Mouse (Mus musculus) embryonic fibroblast, embryonic 13.5 days (primary cell): Measurements from ENCODE around the gene Macrod1. TPM values are rescaled to one million over a fixed set of nuclear protein-coding genes. Genes with fewer than 3 reads are reported as not detected.

ENCODE experiments used
- H3K27ac ChIP-seq: 2 replicates; pipeline ENCODE4 v1.5.1; 2012; ENCODE audit warnings: low read length, control low read depth, inconsistent platforms; ENCODE audit not compliant: insufficient read depth
- H3K4me1 ChIP-seq: 2 replicates; pipeline ENCODE4 v1.6.1; 2011; ENCODE audit warnings: low read length; ENCODE audit not compliant: control insufficient read depth, insufficient read depth
- H3K4me3 ChIP-seq: 2 replicates; pipeline ENCODE4 v1.5.1; 2011; ENCODE audit warnings: mild to moderate bottlenecking, control low read depth, low read length; ENCODE audit not compliant: insufficient read depth
- CTCF ChIP-seq: IDR thresholded peaks from 2 replicates; pipeline ENCODE4 v1.5.1; 2011; ENCODE audit warnings: mild to moderate bottlenecking, control low read depth, low read length, moderate library complexity, borderline replicate concordance; ENCODE audit not compliant: insufficient read depth
- POLR2A ChIP-seq: IDR thresholded peaks from 2 replicates; pipeline ENCODE4 v1.6.1; 2011; ENCODE audit warnings: low read depth, mild to moderate bottlenecking, control low read depth, low read length, moderate library complexity
- polyA plus RNA-seq: library from polyadenylated mRNA; stranded (reverse); fragments of >200 nt; gene quantifications from 2 replicates; pipeline ENCODE4 v1.2.4, GENCODE M21; 2011; ENCODE audit warnings: low read depth; ENCODE audit not compliant: missing spikeins, insufficient read length

The Macrod1 gene
- polyA plus RNA-seq, 1 experiment = 5.2 TPM

DNA sequence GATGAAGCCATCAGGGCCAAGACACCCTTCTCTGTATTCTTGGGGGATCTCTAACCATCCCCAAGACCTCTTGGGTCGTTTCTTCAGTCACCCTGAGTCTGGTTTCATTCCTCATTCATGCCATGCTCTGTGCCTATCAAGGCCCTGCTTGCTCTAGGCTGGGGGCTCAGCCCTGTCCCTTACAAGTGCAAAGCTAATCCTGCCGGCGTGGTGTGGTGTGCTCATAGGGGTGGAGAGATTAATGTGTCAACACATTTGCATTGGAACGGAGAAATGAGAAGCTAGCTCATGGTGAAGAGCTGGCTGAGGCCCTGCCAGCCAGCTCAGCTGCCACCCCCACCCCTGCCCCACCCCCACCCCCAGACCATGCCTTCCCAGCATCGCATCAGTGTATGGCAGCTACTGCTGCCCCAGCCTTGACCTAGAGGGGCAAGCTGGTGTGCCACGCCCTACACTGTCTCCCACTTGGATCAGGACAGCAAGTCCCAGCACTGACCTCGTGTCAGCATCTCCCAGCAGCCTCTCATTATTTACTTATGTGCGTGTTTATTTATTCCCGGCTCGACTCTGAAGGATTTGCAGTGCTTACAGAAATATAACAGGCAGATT is 66.2 kb downstream of the Macrod1 start:
- Histone ChIP-seq H3K4me1 (no peaks in the 10 kb centered on the region), H3K27ac (no peak overlapping the region), H3K4me3 (no peak overlapping the region)
- TF ChIP-seq POLR2A (no peak), CTCF (no peak)

DNA sequence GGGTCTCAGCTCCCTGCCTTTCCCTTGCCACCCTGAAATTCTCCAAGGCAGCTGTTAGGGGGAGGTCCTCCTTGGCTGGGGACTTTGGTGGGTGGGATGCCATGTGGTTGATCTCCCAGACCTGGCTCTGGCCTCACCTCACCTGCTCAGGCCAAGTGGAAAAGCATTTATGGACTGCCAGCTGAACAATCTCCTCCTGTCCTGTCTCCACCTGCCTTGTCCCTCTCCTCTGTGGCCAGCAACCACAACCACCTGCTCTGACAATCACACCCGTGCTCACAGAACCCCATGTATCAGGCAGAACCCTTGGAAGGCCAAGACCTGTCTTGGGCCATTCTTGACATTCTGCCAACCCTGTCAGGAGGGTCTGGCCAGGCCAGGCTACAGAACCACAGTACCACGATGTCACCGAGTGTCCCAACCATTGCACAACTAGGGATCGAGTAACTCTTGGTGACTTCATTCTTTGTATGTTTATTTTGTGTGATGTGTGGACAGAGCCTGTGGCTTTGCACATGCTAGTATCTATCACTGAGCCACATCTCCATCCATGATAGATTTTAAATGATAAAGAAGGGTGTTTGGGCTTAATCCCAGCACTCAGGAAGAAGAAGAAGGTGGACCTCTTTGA is 69.0 kb downstream of the Macrod1 start:
- TF ChIP-seq CTCF = no peak
- H3K4me1 ChIP-seq = no peaks in the 10 kb centered on the region

DNA sequence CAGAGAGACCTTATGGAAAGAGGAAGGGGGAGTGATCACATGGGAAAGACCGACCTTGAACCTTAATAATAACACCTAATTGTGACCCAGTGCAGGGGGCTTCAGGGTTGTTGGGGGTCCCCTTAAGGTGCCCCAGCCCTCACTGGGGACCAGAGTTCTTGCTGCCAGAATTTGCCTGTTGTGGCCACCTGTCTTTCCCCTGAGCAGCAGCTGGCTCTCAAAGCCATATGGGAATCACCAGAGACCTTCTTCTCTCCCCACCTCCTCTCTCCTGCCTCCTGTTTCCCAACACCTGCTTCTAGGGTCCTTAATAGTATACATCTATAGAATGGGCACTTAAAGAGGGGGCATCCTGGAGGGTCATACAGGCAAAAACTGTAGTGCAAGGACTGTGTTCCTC is 69.6 kb downstream of the Macrod1 start:
- TF ChIP-seq POLR2A = no peak
- TF ChIP-seq CTCF = no peak
- no peak overlapping the region for H3K27ac ChIP-seq
- H3K4me1 ChIP-seq = no peaks in the 10 kb centered on the region
- H3K4me3 ChIP-seq = no peak overlapping the region

More for the DNA sequence above, 69.0 kb downstream of the Macrod1 start:
- Histone ChIP-seq H3K4me3 (no peak overlapping the region), H3K27ac (no peak overlapping the region)

- Histone ChIP-seq H3K27ac (no peak overlapping the region), H3K4me1 (no peaks in the 10 kb centered on the region), H3K4me3 (no peak overlapping the region)
- TF ChIP-seq POLR2A = no peak
- no peak for TF ChIP-seq CTCF
Observed at GRCm38 (mm10) chr19:7126933-7127332, 70.3 kb downstream of the Macrod1 start.

DNA sequence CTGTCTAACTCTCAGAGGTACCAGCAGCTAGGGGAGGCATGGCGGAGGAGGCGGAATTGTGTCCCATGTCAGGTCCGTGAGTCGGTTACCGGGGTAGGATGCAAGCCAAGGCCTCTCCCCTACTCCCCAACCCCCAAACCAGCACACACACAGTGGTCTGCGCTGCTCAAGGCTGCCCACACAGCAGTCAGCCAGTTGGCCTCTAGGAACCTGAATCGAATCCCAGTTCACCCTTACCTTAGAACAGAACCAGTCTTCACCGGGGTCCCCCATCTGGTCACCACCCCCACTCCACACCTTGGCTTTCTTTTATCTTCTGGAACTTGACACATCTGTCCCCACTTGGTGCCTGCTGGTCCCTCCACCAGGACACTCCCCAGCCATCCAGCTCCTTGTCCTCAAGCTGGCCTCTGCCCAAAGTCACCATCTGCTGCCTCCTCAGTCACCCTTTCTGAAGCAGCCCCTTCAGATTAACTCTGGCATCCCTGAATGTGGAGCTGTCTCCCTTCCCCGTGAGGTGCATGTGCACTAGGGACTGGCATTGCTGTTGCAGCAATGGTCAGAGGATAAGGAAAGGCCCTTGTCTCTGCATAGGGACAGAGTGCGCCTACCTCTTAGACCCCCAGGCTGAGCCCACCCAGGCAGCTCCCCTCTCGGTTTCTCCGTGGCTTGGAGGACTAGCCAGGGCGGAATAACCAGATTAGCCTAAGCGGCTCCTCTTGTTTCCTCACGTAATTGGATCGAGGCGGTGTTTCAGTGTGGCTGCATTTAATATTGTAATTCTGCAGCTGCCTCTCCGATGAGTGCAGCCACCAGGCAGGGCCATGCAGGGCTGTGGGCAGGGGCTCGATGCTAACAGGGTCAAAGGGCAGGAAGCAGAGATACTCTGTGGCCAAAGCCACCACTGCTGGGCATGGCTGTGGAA is 72.2 kb downstream of the Macrod1 start:
- TF ChIP-seq CTCF = no peak
- no peak for TF ChIP-seq POLR2A
- H3K27ac ChIP-seq = no peak overlapping the region
- no peaks in the 10 kb centered on the region for H3K4me1 ChIP-seq
- no peak overlapping the region for H3K4me3 ChIP-seq

GRCm38 (mm10) chr19:7130317-7130716 is 73.7 kb downstream of the Macrod1 start:
- Histone ChIP-seq H3K4me1 (0 out of 2 replicates have a peak, but pooled peaks cover 2% of the 10 kb centered on the region), H3K27ac (no peak overlapping the region), H3K4me3 (no peak overlapping the region)
- TF ChIP-seq POLR2A = no peak

GRCm38 (mm10) chr19:7133436-7133835 is 76.8 kb downstream of the Macrod1 start:
- TF ChIP-seq POLR2A (no peak), CTCF (no peak)
- H3K4me1 ChIP-seq = 0 out of 2 replicates have a peak, but pooled peaks cover 11% of the 10 kb centered on the region
- H3K27ac ChIP-seq = no peak overlapping the region
- H3K4me3 ChIP-seq = no peak overlapping the region

GRCm38 (mm10) chr19:7134631-7135091 is 78.1 kb downstream of the Macrod1 start:
- TF ChIP-seq POLR2A (peak; percentile 35; the same call in 1 of the 2 replicates), CTCF (no peak)

GRCm38 (mm10) chr19:7135525-7135924 is 78.9 kb downstream of the Macrod1 start:
- no peak overlapping the region for H3K4me3 ChIP-seq

More at GRCm38 (mm10) chr19:7134631-7135091, 78.1 kb downstream of the Macrod1 start:
- Histone ChIP-seq H3K4me1 (0 out of 2 replicates have a peak, but pooled peaks cover 11% of the 10 kb centered on the region), H3K27ac (peak overlapping the region; percentile 83), H3K4me3 (no peak overlapping the region)

More at GRCm38 (mm10) chr19:7135525-7135924, 78.9 kb downstream of the Macrod1 start:
- 0 out of 2 replicates have a peak, but pooled peaks cover 11% of the 10 kb centered on the region for H3K4me1 ChIP-seq
- peak overlapping the region; percentile 83 for H3K27ac ChIP-seq
- TF ChIP-seq CTCF = no peak
- TF ChIP-seq POLR2A = no peak
